Mouse (Mus musculus) ovary, postnatal 36 days (tissue): ENCODE measurements at regions not wholly inside any gene's neighbourhood (a gene's known extent, or its start where the extent isn't known, plus 50 kb on each side); places are given as distances from the start of the nearest gene placed in this dataset.

Source experiments
- DNase-seq: peaks from one replicate; pipeline ENCODE4 v3.0.0; 2022; ENCODE audit warnings: low spot score, mixed read lengths

- DNase-seq: no peak
Observed at GRCm38 (mm10) chr7:76146385-76146784, 83.3 kb upstream of the Agbl1 start.

GRCm38 (mm10) chr7:76156869-76157268 lies 72.8 kb upstream of the Agbl1 start:
- no peak for DNase-seq

- DNase-seq: no peak
Observed at GRCm38 (mm10) chr7:76164191-76164590, 65.5 kb upstream of the Agbl1 start.

DNA sequence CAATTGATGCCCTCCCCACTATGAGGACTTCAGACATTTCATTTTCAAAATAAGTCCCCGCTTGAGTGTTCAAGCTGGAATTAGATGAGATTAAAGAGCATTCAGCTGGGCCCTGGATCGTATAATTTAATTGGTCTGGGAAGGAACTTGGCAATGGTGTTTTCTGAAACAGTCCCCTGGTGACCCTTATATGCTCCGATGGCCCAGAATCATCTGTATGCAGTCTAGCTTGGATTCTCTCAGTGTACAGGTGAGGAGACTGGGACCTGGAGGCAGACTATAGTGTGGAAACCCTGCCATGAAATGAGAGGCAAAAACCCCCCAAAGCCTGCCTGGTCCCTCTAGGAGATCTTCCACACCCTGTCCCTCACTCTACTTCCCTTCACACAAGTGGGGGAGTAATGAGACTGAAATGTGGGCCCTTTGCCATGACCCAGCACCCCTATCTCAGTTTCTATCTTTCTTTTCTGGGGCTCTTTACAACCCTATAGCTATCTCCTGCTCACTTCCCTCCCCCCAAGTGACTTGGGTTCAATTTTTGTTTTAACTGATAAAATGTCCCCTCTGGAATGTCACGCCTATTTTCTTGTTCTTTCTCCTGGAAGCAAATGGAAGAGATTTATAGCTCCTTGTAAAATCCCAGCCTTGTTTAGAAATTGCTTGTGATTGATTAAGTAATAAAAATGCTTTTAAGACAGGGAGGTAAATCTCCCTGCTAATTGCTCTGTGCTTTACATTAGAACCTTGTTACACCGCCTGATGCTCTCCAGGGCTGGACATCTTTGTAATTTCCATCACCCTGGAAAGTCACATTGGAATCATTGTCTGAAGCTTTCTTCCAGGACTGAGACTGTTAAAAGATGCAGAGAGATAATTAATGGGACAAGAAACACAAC lies 64.7 kb upstream of the Agbl1 start:
- DNase-seq: no peak

DNA sequence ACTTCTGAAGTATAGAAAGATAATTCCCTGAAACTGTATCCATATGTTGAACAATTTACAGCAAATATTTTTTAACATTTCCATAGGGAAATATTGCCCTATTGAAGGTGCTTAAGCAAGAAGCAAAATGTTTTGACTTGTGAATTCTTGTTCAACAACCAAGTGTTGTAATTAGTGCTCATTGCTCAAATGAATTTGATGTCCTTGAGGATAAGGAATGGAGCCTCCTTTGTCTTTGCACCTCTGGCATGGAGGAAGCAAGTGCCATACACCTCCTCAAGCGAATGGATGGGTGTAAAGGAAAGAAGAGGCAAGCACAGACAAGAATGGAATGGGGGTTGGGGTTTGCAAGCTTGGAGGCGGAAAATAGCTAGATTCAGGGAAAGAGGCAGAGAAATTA lies 59.2 kb upstream of the Agbl1 start:
- DNase-seq: no peak

- DNase-seq: no peak
Observed at GRCm38 (mm10) chr7:76176235-76176634, 53.5 kb upstream of the Agbl1 start.

GRCm38 (mm10) chr7:76177420-76177819 lies 52.3 kb upstream of the Agbl1 start:
- no peak for DNase-seq
